Mouse (Mus musculus) urinary bladder, adult 2 months (tissue): ENCODE results near the gene Gm8122. TPM values are rescaled to one million over a fixed set of nuclear protein-coding genes. Genes with fewer than 3 reads are reported as not detected.
"Not testable (repeated sequence)": the region's sequence is repeated elsewhere in the genome, so short reads cannot be mapped to it uniquely, and the experiment has no call there.

Experiments
- DNase-seq: peaks from one replicate; pipeline ENCODE4 v3.0.0; 2022; ENCODE audit warnings: low spot score
- polyA plus RNA-seq: library from polyadenylated mRNA; depleted of rRNA; stranded (reverse); fragments of >200 nt; gene quantifications from 2 replicates; pipeline ENCODE4 v1.2.3, GENCODE M21; 2012; rRNA removed

Gene Gm8122
- not detected in 2 replicates for polyA plus RNA-seq

- not testable (repeated sequence) for DNase-seq
These were observed at the start of gene Gm8122 for GRCm38 (mm10) chr14:43235204-43235603. TSS of gene Gm8122 (minus strand) at chr14:43235304.

DNA sequence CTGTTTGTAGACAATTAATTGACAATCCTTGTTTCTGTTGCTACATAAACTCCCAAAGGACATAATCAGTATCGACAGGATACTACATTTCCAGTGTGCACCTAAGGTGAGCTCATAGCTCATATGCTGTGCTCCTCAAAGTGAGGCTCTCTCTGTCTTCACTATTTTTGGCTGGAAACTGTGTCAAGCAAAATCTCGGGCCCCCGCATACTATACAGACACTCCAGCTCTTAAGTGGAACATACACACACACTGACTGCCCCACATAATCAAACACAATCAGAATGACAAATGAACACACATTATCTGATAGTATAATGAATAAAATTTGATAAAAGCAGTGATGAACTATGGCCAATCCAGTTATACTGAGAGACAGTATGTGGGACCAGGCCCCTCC, 43.6 kb upstream of the Gm8122 start:
- not testable (repeated sequence) for DNase-seq

DNA sequence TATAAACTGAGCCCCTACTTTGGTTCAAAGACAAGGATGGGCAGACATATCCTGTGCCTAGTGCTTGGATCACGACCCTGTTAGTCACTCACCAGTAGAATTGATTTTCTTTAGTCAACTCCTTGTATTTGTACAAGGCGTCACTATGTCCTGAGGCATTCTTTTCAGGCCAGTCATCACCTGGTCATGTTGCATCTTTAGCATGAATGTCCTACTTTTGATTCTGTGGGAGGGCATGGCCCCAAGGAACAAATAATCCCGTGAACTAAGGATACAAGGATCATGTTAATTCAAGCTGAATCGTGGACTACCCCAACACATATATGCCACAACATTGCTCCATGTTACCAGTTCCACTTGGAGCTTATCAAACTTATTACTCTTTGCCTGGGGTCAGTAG, 43.0 kb upstream of the Gm8122 start:
- DNase-seq = not testable (repeated sequence)

DNA sequence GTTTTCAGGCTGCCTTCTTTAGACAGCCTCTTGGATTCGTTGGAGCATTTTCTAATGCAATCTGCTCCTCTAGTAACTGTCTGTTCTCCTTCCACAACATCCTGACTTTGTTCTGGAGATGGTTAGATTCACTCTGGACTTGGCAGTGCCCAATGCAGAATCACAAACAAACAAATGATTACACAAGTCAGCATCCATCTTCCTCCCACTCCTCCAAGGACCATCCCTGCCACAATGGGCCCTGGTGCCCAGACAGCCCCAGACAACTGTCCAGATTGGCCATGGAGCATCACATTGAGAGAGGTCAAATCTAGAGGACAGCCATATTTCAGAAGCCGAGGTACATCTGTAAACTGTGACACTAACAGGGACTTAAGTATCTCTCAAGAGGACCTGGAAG, 42.4 kb upstream of the Gm8122 start:
- DNase-seq = not testable (repeated sequence)

DNA sequence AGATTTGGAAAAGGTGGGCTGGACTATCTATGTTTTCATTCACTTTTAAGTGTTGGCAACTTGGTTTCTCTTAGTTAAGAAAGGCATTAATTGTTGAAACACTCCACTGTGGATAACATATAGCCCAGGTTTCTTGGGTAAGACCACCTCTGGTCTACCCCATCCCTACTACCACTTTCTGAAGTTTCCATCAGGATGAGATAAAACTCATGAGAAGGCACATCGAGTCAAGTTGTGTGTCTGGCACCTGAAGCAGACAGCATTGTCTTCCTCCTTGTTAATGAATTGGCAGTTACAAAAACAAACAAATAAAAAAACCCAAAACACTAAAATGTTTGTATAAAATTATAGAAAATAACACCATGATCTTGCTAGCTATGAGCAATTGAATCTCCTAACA, 40.6 kb upstream of the Gm8122 start:
- DNase-seq = not testable (repeated sequence)

DNA sequence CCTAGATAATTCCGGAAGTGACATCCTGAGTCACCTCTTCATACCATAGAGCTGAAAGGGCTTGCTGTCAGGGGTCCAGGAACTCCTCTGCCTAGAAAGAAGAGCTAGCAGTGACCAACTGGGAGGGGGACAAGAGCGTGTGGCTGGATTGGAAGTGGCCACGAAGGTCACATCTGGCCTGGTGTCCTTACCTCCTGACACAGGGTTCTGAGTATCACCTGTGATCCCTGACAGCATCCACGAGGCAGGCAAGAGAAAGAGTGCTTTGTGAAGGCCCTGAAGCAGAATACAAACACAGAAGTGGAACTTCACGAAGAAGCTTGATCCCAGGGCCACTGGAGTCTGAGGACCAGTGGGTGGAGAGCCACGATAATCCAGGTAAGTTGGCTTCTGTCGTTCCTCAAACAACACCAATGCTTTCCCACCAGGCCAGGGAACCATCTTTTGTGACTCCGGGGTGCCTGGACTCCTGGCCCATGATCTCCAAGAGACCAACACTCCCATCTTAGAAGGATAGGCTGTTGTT, 39.9 kb upstream of the Gm8122 start, which contains the start of gene Gm9732:
Gene Gm9732, plus strand, starts transcription at position 51 of the 526 bp plus-strand sequence.
- DNase-seq = peak; percentile 48

GRCm38 (mm10) chr14:43273161-43273560, 38.1 kb upstream of the Gm8122 start:
- DNase-seq = not testable (repeated sequence)

DNA sequence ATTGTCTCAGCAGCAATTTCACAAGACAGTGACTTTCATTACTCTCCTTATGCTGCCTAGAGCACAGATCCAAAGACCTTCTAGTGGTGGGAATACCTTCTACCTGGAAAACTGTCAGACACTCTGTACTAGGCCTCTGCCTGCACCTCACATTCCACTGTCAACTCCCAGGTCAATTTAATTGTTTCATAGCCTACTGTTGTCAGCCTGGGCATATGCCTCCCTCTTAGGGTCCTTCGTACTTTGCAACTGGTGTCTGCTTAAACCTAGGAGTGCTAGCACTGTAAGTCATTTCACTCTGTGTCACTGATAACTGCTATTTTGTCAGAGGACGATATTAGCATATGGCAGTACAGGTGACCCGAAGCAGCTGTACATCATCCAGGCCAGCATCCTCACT, 34.1 kb upstream of the Gm8122 start:
- DNase-seq = not testable (repeated sequence)

GRCm38 (mm10) chr14:43268521-43269084, 33.5 kb upstream of the Gm8122 start:
- not testable (repeated sequence) for DNase-seq

GRCm38 (mm10) chr14:43263421-43263820, 28.3 kb upstream of the Gm8122 start:
- DNase-seq = not testable (repeated sequence)

GRCm38 (mm10) chr14:43258349-43258748, 23.2 kb upstream of the Gm8122 start, which contains the start of gene Gm8126:
TSS of gene Gm8126 (plus strand) at chr14:43258649.
- not testable (repeated sequence) for DNase-seq

DNA sequence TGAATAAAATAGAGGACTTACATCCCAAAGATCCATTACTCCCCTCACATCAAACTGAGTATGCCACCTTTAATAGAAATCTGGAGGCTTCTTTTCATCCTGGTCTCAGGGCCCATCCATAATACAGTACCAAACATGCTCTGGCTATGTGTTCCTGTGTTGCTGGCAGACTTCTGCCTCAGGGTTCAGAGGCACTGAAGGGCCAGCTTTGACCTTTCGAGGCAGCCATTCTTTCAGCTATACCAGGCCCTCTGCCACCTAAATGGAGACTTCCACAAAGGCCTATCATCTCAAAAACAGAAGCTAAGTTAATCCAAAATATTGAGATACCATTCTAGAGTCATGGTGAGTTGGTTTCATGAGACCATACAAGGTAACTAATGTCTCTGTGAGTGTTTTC, 21.4 kb upstream of the Gm8122 start:
- DNase-seq = not testable (repeated sequence)

GRCm38 (mm10) chr14:43250549-43251253, 15.6 kb upstream of the Gm8122 start:
- not testable (repeated sequence) for DNase-seq

DNA sequence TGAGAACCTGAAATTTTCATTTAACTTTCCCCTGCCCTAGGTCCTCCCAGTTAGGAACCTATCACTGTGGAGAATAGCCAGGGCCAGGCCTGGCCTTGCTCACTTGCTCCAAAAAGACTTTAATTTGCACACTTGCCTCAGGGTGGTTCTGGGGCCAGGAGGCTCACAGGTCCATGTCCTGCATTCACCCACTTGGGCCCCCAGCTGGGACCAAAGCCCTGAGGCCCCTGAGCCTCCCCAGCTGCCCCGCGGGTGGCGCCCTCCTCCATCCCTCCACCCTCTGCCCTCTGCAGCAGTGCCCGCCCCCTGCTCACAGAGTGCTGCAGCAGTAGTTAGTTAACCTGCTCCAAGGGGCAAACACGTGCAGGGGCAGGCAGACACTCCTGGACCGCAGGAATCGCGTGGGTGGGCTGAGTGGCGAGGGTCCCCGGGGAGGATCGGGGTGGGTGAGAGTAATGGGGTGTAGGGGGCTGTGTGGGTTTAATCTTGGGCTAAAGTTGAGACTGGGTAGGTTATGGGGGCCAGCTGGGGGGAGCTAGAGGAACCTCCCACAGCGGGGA, 14.6 kb upstream of the Gm8122 start:
- not testable (repeated sequence) for DNase-seq

GRCm38 (mm10) chr14:43237769-43238168, 2.7 kb upstream of the Gm8122 start:
- DNase-seq = not testable (repeated sequence)

Other genes with a start within 250 kb of the Gm8122 start
- not detected in 2 replicates for gene Gm8082, start 241.7 kb downstream of the Gm8122 start, polyA plus RNA-seq
- gene Gm10376, start 219.7 kb downstream of the Gm8122 start, polyA plus RNA-seq = not detected in 2 replicates
- not detected in 2 replicates for gene Gm8094, start 158.7 kb downstream of the Gm8122 start, polyA plus RNA-seq
- not detected in 2 replicates for gene Gm8104, start 134.7 kb downstream of the Gm8122 start, polyA plus RNA-seq
- not detected in 2 replicates for gene Gm7233, start 55.4 kb downstream of the Gm8122 start, polyA plus RNA-seq
- not detected in 2 replicates for gene Gm8126, start 23.3 kb upstream of the Gm8122 start, polyA plus RNA-seq
- not detected in 2 replicates for gene Gm9732, start 39.7 kb upstream of the Gm8122 start, polyA plus RNA-seq
- not detected in 2 replicates for gene Gm8127, start 58.5 kb upstream of the Gm8122 start, polyA plus RNA-seq
- not detected in 2 replicates for gene 1700001F09Rik, start 112.5 kb upstream of the Gm8122 start, polyA plus RNA-seq
- not detected in 2 replicates for gene Gm8138, start 181.0 kb upstream of the Gm8122 start, polyA plus RNA-seq